Mouse (Mus musculus): ENCODE measurements at regions not wholly inside any gene's neighbourhood (a gene's known extent, or its start where the extent isn't known, plus 50 kb on each side); places are given as distances from the start of the nearest gene placed in this dataset.

- no peak overlapping the region for H3K4me3 ChIP-seq
- no peaks in the 10 kb centered on the region for H3K9me3 ChIP-seq
- WGBS, result 59% methylated on average over 3 of the region's 3 CpGs
- H3K9ac ChIP-seq, result no peak overlapping the region
- H3K4me1 ChIP-seq (replicated peaks), result no peaks in the 10 kb centered on the region
- no peaks in the 10 kb centered on the region for H3K27me3 ChIP-seq
- no peak for ATAC-seq (ENCODE audit: low FRiP score)
- H3K36me3 ChIP-seq, result no peaks in the 10 kb centered on the region
- H3K27ac ChIP-seq, result no peak overlapping the region
- H3K4me2 ChIP-seq, result no peak overlapping the region
Observed at GRCm38 (mm10) chr7:74667106-74667505, 112.5 kb upstream of the Slco3a1 start.

GRCm38 (mm10) chr7:74663820-74664219 is 109.2 kb upstream of the Slco3a1 start:
- Histone ChIP-seq H3K9me3 (no peaks in the 10 kb centered on the region), H3K27me3 (no peaks in the 10 kb centered on the region), H3K4me3 (no peak overlapping the region), H3K9ac (no peak overlapping the region), H3K36me3 (no peaks in the 10 kb centered on the region), H3K4me2 (no peak overlapping the region), H3K27ac (no peak overlapping the region), H3K4me1 (replicated peaks) (no peaks in the 10 kb centered on the region)
- 100% methylated on average over 1 of the region's 1 CpGs for WGBS
- ATAC-seq (ENCODE audit: low FRiP score), result no peak

- Histone ChIP-seq H3K4me3 (no peak overlapping the region), H3K4me2 (no peak overlapping the region), H3K27me3 (no peaks in the 10 kb centered on the region), H3K9me3 (no peaks in the 10 kb centered on the region), H3K27ac (no peak overlapping the region), H3K36me3 (no peaks in the 10 kb centered on the region), H3K9ac (no peak overlapping the region), H3K4me1 (replicated peaks) (no peaks in the 10 kb centered on the region; the same call in 1 of the 2 replicates)
- no peak for ATAC-seq (ENCODE audit: low FRiP score)
- WGBS, result 77% methylated on average over 2 of the region's 2 CpGs
Observed at GRCm38 (mm10) chr7:74647310-74647709, 92.7 kb upstream of the Slco3a1 start.

GRCm38 (mm10) chr7:74640171-74640570 is 85.6 kb upstream of the Slco3a1 start:
- Histone ChIP-seq H3K4me3 (no peak overlapping the region), H3K9ac (no peak overlapping the region), H3K9me3 (no peaks in the 10 kb centered on the region), H3K4me2 (no peak overlapping the region), H3K27ac (no peak overlapping the region), H3K4me1 (replicated peaks) (no peaks in the 10 kb centered on the region), H3K27me3 (no peaks in the 10 kb centered on the region), H3K36me3 (no peaks in the 10 kb centered on the region)
- ATAC-seq (ENCODE audit: low FRiP score), result no peak
- 91% methylated on average over 4 of the region's 4 CpGs for WGBS

GRCm38 (mm10) chr7:74632217-74632616 is 77.6 kb upstream of the Slco3a1 start:
- H3K4me1 ChIP-seq (replicated peaks), result no peaks in the 10 kb centered on the region
- no peaks in the 10 kb centered on the region for H3K27me3 ChIP-seq
- H3K4me3 ChIP-seq, result no peak overlapping the region
- no peaks in the 10 kb centered on the region for H3K36me3 ChIP-seq
- no peaks in the 10 kb centered on the region for H3K9me3 ChIP-seq
- H3K9ac ChIP-seq, result no peak overlapping the region
- 92% methylated on average over 8 of the region's 8 CpGs for WGBS
- no peak overlapping the region for H3K4me2 ChIP-seq
- ATAC-seq (ENCODE audit: low FRiP score), result no peak
- H3K27ac ChIP-seq, result no peak overlapping the region

- ATAC-seq (ENCODE audit: low FRiP score), result no peak
- no peak overlapping the region for H3K4me2 ChIP-seq
- H3K4me3 ChIP-seq, result no peak overlapping the region
- no peak overlapping the region for H3K9ac ChIP-seq
- H3K27ac ChIP-seq, result no peak overlapping the region
- no peaks in the 10 kb centered on the region for H3K36me3 ChIP-seq
- WGBS, result 90% methylated on average over 6 of the region's 6 CpGs
- no peaks in the 10 kb centered on the region for H3K27me3 ChIP-seq
- no peaks in the 10 kb centered on the region for H3K4me1 ChIP-seq (replicated peaks)
- H3K9me3 ChIP-seq, result no peaks in the 10 kb centered on the region
Observed at GRCm38 (mm10) chr7:74628799-74629468, 74.4 kb upstream of the Slco3a1 start.

Data from hindbrain, embryonic 13.5 days (tissue).